8 mouse cellular contexts compared by ENCODE assay signal in the genomic region with DNA sequence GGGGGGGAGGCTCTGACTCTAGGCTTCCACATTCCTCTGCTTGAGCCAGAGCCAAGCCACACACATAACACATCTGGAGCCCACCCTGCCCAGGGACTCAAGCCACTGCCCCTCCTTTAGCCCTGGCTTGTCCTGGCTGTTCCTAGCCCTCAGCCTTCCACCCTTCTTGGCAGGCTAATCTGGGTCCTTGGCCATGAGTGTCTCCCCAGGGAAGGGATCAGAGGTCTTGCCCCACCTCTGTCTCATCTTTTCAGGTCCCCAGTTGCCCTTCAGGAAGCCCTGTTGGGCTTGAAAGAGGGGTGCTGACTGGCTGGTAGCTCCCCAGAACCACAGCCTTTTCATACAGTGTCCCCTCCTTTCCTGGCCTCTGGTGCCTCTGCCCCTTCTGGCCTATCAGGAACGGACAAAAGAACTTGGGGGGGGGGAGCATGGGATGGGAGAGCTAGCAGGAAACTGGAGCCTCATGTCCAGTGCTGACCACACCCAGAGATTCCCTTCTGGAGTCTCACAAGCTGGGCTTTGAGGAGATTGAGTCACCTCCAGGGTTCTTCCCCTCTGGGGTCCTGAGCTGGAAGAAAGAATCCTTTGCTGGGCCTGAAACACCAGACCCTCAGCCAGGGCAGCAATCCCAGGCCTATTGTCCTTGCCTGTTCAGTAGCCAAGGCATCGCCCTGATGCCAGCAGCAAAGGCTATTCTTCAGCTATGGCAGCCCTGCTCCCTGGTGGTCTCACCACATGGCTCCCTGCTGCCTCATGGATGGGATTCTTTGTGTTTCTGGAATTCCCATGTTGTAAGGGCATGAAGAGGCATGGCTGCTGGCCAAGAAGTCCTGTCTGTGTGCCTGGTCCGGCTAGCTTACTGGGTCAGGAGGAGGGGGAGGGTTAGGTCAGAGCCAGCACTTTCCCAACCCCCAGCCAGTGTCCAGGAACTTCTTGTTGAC. TPM values are rescaled to one million over a fixed set of nuclear protein-coding genes. Genes with fewer than 3 reads are reported as not detected.
A peak's percentile ranks its signal among the peaks of the same experiment; 100 is the strongest.
DNase-seq lines count a peak whose midpoint lies in the region; ATAC-seq and TF ChIP-seq lines count a peak whose summit lies in the region.
"Had no signal": no experiment of that assay in that cellular context is flagged by ENCODE, and none has a peak within 500 bp of the region (broad histone marks: within the 10 kb centered on the region; RNA-seq: fewer than 3 reads in every experiment).

No protein-coding gene starts in this region.

- no peak overlapping the region for H3K4me3 ChIP-seq in lung, embryonic 16.5 days (ENCODE audit: low read length)
- H3K4me3 ChIP-seq in cerebellum, adult 2 months (replicated peaks; ENCODE audit: insufficient read depth, low read depth, low read length), result no peak overlapping the region
- no peak overlapping the region for H3K4me3 ChIP-seq in kidney, postnatal 0 days (replicated peaks; ENCODE audit: low read depth, low read length)

- no peaks in the 10 kb centered on the region for H3K36me3 ChIP-seq in lung, embryonic 16.5 days (ENCODE audit: control insufficient read depth, insufficient read depth, low read length)
- H3K36me3 ChIP-seq in kidney, postnatal 0 days (ENCODE audit: insufficient read depth, low read length), result no peaks in the 10 kb centered on the region
- H3K36me3 ChIP-seq: heart, embryonic 15.5 days had no signal

- peaks cover 13% of the 10 kb centered on the region for H3K4me1 ChIP-seq in lung, embryonic 16.5 days (replicated peaks; ENCODE audit: control insufficient read depth, insufficient read depth, low read length)
- H3K4me1 ChIP-seq in cerebellum, adult 2 months (ENCODE audit: control insufficient read depth, insufficient read depth, low read length), result peaks cover 12% of the 10 kb centered on the region
- H3K4me1 ChIP-seq in kidney, postnatal 0 days (replicated peaks; ENCODE audit: insufficient read depth, low read length), result 0 out of 2 replicates have a peak, but pooled peaks cover 4% of the 10 kb centered on the region

- no peak overlapping the region for H3K27ac ChIP-seq in lung, embryonic 16.5 days (ENCODE audit: low read length)
- H3K27ac ChIP-seq in cerebellum, adult 2 months (ENCODE audit: insufficient read depth, low read length), result no peak overlapping the region
- no peak overlapping the region for H3K27ac ChIP-seq in kidney, postnatal 0 days
- H3K27ac ChIP-seq: heart, embryonic 15.5 days had no signal

- TF ChIP-seq CTCF in cerebellum, adult 2 months (IDR thresholded peaks at IDR 0.05; ENCODE audit: borderline replicate concordance, insufficient read depth, low read depth, low read length), result no peak
- TF ChIP-seq CTCF in kidney, postnatal 0 days (IDR thresholded peaks at IDR 0.05; ENCODE audit: low read depth), result no peak

- H3K9me3 ChIP-seq in lung, embryonic 16.5 days (ENCODE audit: control insufficient read depth, low read length), result no peaks in the 10 kb centered on the region
- no peaks in the 10 kb centered on the region for H3K9me3 ChIP-seq in kidney, postnatal 0 days (replicated peaks; ENCODE audit: low read length)
- H3K9me3 ChIP-seq: heart, embryonic 15.5 days had no signal

- peaks cover 28% of the 10 kb centered on the region for H3K27me3 ChIP-seq in lung, embryonic 16.5 days (ENCODE audit: control insufficient read depth, insufficient read depth, low read depth, low read length)
- no peaks in the 10 kb centered on the region for H3K27me3 ChIP-seq in cerebellum, adult 2 months (ENCODE audit: control insufficient read depth, insufficient read depth, low read length)
- 0 out of 2 replicates have a peak, but pooled peaks cover 4% of the 10 kb centered on the region for H3K27me3 ChIP-seq in kidney, postnatal 0 days (ENCODE audit: insufficient read depth, low read length)

- DNase-seq in lung, postnatal 14 days, result no peak
- DNase-seq in cerebellum, adult 2 months, result peak; percentile 44 to 60
- DNase-seq in gastrocnemius, adult 18-20 months (ENCODE audit: low spot score), result peak; percentile 76
- peak; percentile 64 for DNase-seq in kidney, postnatal 0 days (ENCODE audit: low spot score)
- DNase-seq in testis, postnatal 14 days (ENCODE audit: low spot score), result peak; percentile 52
- no peak for DNase-seq in spleen, postnatal 10 days (ENCODE audit: low spot score in 2 of 2)

- TF ChIP-seq POLR2A in cerebellum, adult 2 months (IDR thresholded peaks at IDR 0.05; ENCODE audit: borderline replicate concordance, insufficient read depth, low read length), result no peak

- H3K9ac ChIP-seq in lung, embryonic 16.5 days (ENCODE audit: low read length), result no peak overlapping the region
- no peak overlapping the region for H3K9ac ChIP-seq in kidney, postnatal 0 days (ENCODE audit: low read depth, low read length)
- H3K9ac ChIP-seq: heart, embryonic 15.5 days had no signal

- 45% methylated on average over 3 of the region's 3 CpGs for WGBS in lung, embryonic 16.5 days
- 48% methylated on average over 3 of the region's 3 CpGs for WGBS in cerebellum, adult 2 months
- WGBS in kidney, postnatal 0 days, result 36% methylated on average over 3 of the region's 3 CpGs

- peak; percentile 44; the same call in 1 of the 2 replicates for ATAC-seq in lung, embryonic 16.5 days (ENCODE audit: low read depth)
- no peak for ATAC-seq in kidney, postnatal 0 days (replicated peaks; ENCODE audit: low FRiP score, low read depth)

- H3K4me2 ChIP-seq in lung, embryonic 16.5 days (ENCODE audit: low read depth, low read length), result no peak overlapping the region
- H3K4me2 ChIP-seq in kidney, postnatal 0 days (ENCODE audit: low read length), result no peak overlapping the region

RNA-seq across cellular contexts. Expression of gene Entpd2, which starts 1.1 kb away (rescaled TPM):
- polyA plus RNA-seq in lung, embryonic 16.5 days (2015; fragmentation: Nextera tagmentation; extraction: Ambion mirVana), result 3.6 and 4.8 TPM in 2 replicates
- polyA plus RNA-seq in cerebellum, adult 2 months (2012; rRNA removed), result 12.3 and 12.5 TPM in 2 replicates
- 1 to 10 TPM; 6.2 to 8.3 TPM for total RNA-seq in gastrocnemius, adult 18-20 months (2021)
- 6.9 and 7.8 TPM in 2 replicates for polyA plus RNA-seq in kidney, postnatal 0 days (2015; fragmentation: Nextera tagmentation; extraction: Ambion mirVana)

RNA-seq across cellular contexts. Expression of gene Npdc1, which starts 4.6 kb away (rescaled TPM):
- polyA plus RNA-seq in lung, embryonic 16.5 days (2015; fragmentation: Nextera tagmentation; extraction: Ambion mirVana), result 31.6 and 36.5 TPM in 2 replicates
- 502 and 505 TPM in 2 replicates for polyA plus RNA-seq in cerebellum, adult 2 months (2012; rRNA removed)
- 10 to 100 TPM; 15.8 to 19.0 TPM for total RNA-seq in gastrocnemius, adult 18-20 months (2021)
- polyA plus RNA-seq in kidney, postnatal 0 days (2015; fragmentation: Nextera tagmentation; extraction: Ambion mirVana), result 43.9 and 49.9 TPM in 2 replicates

RNA-seq across cellular contexts. Expression of gene Sapcd2, which starts 22.4 kb away (rescaled TPM):
- polyA plus RNA-seq in lung, embryonic 16.5 days (2015; fragmentation: Nextera tagmentation; extraction: Ambion mirVana), result 39.0 and 39.3 TPM in 2 replicates
- polyA plus RNA-seq in cerebellum, adult 2 months (2012; rRNA removed), result 4.4 and 4.7 TPM in 2 replicates
- not detected for total RNA-seq in gastrocnemius, adult 18-20 months (2021)
- 17.9 and 19.3 TPM in 2 replicates for polyA plus RNA-seq in kidney, postnatal 0 days (2015; fragmentation: Nextera tagmentation; extraction: Ambion mirVana)

RNA-seq across cellular contexts. Expression of gene Fut7, which starts 28.5 kb away (rescaled TPM):
- 0.10 and 0.15 TPM in 2 replicates for polyA plus RNA-seq in lung, embryonic 16.5 days (2015; fragmentation: Nextera tagmentation; extraction: Ambion mirVana)
- 0.51 and 0.71 TPM in 2 replicates for polyA plus RNA-seq in cerebellum, adult 2 months (2012; rRNA removed)
- not detected for total RNA-seq in gastrocnemius, adult 18-20 months (2021)
- polyA plus RNA-seq in kidney, postnatal 0 days (2015; fragmentation: Nextera tagmentation; extraction: Ambion mirVana), result 0.06 TPM in 1 of 2 replicates, not detected in the other

RNA-seq across cellular contexts. Expression of gene Uap1l1, which starts 29.1 kb away (rescaled TPM):
- 18.8 and 20.2 TPM in 2 replicates for polyA plus RNA-seq in lung, embryonic 16.5 days (2015; fragmentation: Nextera tagmentation; extraction: Ambion mirVana)
- polyA plus RNA-seq in cerebellum, adult 2 months (2012; rRNA removed), result 19.0 and 22.1 TPM in 2 replicates
- 1 to 10 TPM; 3.8 to 5.7 TPM for total RNA-seq in gastrocnemius, adult 18-20 months (2021)
- 80.5 and 92.8 TPM in 2 replicates for polyA plus RNA-seq in kidney, postnatal 0 days (2015; fragmentation: Nextera tagmentation; extraction: Ambion mirVana)

Comparison
In these comparisons a context has a peak if more than half of its experiments do, and no peak if none do; other contexts are left out.
1. DNase-seq: peak in cerebellum, adult 2 months (2 of 2), gastrocnemius, adult 18-20 months (single experiment), kidney, postnatal 0 days (single experiment) and testis, postnatal 14 days (single experiment); none in lung, postnatal 14 days (single experiment) and spleen, postnatal 10 days (0 of 2).